Mouse (Mus musculus) layer of hippocampus, postnatal 36 days (tissue): ENCODE measurements at regions not wholly inside any gene's neighbourhood (a gene's known extent, or its start where the extent isn't known, plus 50 kb on each side); places are given as distances from the start of the nearest gene placed in this dataset.

Experiments
- DNase-seq, 2 experiments: peaks; one replicate each; pipeline ENCODE4 v3.0.0; 2022

- DNase-seq: no peak
These were observed 72.0 kb upstream of the Col5a2 start for GRCm38 (mm10) chr1:45575131-45575530.

- no peak for DNase-seq
These were observed 77.4 kb upstream of the Col5a2 start for GRCm38 (mm10) chr1:45580466-45580865.

DNA sequence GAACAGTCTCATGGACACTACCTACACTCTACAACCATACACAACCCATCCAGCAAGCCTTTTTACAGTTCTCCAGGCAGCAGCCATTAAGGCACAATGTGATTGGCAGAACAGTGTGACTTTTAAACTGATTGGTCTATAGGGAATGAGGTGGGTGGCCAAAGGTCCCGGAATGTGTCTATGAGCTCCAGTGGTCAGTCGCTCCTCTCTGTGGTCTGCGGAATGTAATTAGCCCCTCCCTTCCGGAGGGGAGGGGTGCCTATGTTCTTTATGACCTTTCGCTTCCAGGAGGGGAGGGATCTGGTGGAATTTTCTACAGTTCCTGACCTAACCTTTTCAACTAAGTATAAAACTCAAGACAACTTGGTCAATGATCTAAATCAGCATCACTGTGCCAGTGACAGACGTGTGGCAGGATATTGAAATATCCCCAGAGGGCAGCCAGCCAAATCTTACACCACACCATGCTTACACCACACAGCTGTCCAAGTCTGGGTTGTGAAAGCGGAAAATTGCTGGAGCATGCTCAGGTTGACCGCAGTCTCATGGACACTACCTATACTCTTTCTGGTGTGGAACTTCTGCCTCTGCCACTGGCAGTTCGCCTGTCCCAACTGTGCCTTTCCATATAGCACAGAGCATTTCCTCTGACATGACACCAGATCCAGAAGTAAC lies 84.4 kb upstream of the Col5a2 start:
- no peak for DNase-seq

- no peak for DNase-seq
These were observed 94.2 kb upstream of the Col5a2 start for GRCm38 (mm10) chr1:45597316-45597715.

DNA sequence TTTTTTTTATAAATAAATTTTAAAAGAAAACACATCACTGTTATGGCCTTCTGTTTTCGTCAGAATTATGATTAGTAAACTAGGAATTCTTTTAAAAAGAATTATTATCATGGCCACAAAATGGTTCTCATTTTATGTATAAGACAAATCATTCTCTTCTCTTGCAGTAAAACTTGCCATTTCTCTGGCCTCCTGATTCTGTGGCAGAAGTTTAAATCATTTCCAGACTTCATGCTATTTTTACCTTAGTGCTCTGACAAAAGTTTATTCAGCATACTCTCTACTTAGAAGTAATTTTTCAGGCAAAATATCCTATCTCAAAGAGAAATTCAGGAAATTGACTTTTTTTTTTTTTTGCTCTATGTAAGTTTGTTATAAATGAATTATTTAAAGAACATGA lies 96.3 kb upstream of the Col5a2 start:
- no peak for DNase-seq

DNA sequence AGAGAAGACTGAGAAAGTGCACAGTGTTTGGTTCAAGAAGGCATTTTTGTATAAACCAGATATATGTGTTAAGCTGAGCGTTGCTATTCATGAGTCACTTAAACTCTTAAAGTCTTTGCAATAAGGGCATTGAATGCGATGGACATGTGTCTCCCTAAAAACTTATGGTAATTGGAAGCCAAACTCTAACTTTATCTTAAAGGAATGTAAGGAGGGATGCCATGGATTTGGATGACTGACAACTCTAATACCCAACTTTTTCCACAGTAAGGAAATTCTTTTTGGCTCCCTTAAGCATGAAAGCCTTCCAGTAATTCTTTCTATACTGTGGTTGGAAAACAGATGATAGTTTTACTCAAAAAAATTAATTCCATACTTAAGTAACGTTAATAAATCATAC lies 96.9 kb upstream of the Col5a2 start:
- no peak for DNase-seq

GRCm38 (mm10) chr1:45605571-45605970 lies 102.5 kb upstream of the Col5a2 start:
- no peak for DNase-seq

GRCm38 (mm10) chr1:45608316-45608715 lies 105.2 kb upstream of the Col5a2 start:
- DNase-seq: no peak

DNA sequence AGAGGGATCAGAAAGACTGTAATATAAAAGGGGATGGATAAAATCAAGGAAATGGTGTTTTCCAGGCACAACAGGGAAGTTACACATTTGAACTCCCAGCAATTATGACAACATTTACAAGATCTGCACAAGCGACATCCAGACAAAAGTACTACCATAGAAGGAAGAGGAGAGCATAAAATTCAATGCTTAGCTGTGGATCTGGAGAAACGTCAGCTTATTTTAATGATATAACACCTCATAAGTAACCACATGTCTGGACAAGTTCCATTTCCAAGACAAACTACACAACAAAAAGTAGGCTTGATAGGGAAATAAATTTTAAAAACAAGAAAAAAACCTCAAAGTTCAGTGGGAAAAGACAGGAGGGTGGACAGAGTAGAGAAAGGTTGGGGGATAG lies 115.9 kb upstream of the Col5a2 start:
- DNase-seq: no peak

DNA sequence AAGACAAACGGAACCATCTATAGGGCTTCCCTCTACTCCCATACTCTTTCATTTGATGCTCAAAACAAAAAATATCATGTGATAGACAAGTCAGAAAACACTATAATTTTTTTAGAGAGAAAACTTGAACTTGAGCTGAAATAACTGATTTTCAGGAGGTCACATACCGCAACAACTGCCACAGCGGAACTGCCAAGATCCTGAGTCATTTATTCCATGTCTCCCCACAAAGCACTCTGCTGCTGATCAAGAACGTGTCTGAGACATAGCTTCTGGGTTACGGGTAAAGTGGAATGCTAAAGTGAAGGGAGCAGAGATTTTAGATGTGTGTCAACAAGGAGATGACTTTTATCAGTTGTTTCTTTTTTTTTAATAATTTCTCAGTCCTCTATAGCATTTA lies 122.8 kb upstream of the Col5a2 start:
- no peak for DNase-seq

- DNase-seq: no peak
These were observed 123.7 kb upstream of the Col5a2 start for GRCm38 (mm10) chr1:45626733-45627132.

DNA sequence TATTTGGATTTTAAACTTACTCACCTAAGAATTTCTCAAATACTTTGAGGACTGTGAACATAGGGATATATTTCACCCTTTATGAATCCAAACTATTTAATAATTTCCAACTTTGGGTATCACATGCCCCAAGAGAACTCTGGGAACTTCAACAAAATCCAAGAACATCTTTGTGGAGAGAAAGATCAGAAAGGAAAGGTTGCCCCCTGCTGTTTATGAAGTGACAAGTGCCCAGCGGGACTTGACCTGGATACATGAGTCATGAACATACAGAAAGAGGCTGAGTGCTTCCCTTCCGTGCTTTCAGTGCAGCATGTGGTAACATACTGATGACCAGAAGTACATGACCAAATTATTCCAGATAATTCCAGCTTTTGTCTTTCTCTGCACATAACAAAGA lies 124.8 kb upstream of the Col5a2 start:
- peak in 1 of 2 experiments; percentile 8 for DNase-seq

DNA sequence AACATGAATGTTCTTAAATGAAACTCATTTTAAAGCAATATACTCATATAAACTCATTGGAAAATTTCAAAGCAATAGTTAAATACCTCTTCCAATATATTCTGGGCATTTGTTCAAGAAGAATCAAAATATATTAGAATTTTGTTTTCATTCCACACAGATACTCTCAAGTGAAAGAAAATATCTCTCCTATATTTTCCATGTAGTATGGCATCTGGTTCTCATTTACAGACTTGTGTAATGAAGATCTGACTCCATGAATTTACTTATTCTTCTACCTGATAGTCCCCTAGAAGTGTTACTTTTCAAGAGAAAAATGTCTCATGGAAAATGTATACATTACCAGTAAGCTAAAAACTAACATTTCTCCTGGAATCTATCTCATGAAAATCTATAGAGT lies 144.2 kb upstream of the Col5a2 start:
- no peak for DNase-seq

DNA sequence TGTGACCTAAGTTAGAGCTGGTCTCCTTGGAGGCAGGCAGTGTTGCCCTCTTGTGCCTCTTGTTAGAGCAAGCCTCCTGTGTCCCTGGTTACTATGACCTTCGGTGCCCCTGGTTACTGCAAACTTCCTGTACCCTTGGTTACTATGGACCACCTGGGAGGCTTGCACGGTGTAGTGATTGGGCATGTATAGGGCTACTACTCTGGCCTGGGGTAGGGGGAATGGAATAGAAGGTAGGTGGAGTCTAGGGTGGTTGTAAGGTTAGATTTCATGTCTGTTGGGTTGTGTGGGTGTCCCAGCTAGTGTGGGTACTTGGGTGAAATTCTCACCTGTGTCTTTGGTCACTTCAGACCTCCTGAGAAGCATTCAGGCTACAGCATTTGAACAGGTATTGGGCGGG lies 141.7 kb upstream of the Wdr75 start:
- no peak for DNase-seq

- no peak for DNase-seq
These were observed 131.0 kb upstream of the Wdr75 start for GRCm38 (mm10) chr1:45663882-45664520.

DNA sequence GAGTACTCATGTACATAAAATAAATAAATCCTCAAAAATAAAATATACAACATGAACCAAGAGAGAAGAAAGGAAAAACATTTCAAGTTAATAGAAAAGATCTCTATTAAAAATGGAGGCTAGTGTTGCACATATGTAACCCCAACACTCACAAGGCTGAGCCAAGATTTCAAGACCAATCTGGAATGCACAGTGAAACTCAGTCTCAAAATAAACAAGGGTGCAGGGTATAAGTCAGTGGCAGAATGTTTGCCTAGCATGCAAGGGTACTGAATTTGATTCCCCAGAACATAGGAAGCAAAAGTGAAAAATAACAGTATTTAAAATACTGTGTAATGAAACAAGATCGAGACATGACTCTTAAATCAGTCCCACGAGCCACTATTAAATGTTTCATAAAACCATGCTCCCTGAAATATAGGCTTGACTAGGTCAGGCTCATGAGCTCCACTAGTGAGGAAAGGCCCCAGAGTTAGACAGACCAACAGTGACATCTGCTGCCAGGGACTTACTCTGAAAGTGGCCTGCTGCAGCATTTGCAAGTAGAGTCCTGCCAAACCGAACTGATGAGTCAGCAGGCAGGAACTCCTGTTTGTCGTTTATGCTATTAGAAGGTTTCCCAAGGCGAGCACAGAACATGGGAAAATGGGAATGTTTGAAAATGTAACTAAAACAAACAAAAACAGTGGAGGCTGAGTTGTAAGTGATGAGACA lies 122.4 kb upstream of the Wdr75 start:
- DNase-seq: peak; percentile 48 to 57

- DNase-seq: no peak
These were observed 119.1 kb upstream of the Wdr75 start for GRCm38 (mm10) chr1:45675771-45676439.

DNA sequence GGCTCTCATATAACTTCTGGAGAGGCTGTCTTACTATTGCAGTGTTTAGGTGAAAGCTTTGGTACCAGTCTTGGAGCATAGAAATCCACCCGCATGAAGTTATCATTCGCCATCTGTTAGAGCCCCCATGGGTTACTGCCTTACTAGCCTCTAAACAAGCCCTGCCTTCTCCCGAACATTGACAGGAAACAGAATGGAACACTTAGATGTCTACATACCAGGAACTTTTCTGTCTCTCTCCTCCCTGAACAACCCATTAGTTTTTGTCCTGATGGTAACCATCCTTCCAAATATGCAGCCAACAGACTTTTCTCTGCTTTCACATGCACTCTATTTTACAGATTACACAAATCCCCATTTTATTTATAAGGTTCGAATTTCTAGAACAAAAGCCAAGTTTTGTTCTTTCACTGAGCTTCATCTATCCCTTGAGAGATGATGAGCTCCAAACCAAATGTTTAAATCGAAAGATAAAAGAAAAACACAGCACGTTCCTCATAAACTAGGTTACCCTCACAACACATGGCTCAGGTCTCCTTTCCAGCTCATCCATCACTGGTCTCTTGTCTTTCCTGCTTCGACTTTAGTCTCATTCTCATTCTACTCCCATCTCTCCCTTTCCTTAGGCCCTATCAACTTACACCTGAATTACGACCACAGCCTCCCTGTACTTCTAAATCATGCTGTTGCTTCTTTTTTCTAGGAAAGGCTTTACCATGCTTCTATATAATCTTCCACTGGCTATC lies 114.8 kb upstream of the Wdr75 start:
- no peak for DNase-seq

GRCm38 (mm10) chr1:45700893-45701292 lies 94.1 kb upstream of the Wdr75 start:
- no peak for DNase-seq

DNA sequence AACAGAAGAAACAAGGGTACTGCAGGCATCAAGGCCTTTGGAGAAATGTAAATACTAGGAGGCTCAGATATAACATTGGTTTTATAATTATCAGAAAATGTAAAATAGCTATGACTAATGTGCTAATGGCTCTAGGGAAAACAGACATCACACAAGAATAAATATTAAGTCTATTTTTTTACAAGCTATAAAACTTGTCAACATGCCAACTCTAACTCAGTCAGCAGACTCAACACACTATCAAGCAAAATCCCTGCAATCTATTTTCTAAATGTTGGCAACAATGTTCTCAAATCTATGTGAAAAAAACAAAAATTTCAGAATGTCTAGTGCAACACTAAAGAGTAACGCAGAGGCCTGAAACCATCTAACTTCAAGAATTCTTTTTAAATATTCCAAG lies 93.5 kb upstream of the Wdr75 start:
- DNase-seq: no peak

DNA sequence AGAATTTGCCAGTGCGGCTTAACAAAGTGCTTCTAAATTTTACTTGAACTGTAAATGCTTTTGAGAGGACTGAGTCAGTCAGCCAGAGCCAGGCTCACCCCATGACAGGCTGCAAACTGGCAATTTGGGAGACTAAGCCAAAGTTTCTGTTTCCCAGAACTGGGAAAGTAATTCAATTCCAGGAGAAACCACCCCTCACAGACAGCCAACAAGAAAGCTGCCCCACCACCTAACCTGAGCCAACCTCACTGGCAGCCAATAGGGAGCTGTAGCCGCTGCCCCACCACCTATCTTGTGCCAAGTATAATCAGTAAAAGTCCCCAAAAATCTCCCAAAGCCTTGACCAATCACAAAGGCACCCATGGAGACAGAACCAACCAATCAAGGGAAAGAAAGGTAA lies 71.6 kb upstream of the Wdr75 start:
- no peak for DNase-seq

- no peak for DNase-seq
These were observed 62.0 kb upstream of the Wdr75 start for GRCm38 (mm10) chr1:45732958-45733357.

GRCm38 (mm10) chr1:45745136-45745535 lies 49.8 kb upstream of the Wdr75 start:
- no peak for DNase-seq
